Mouse (Mus musculus): Measurements from ENCODE around the gene Slc25a21. TPM values are rescaled to one million over a fixed set of nuclear protein-coding genes. Genes with fewer than 3 reads are reported as not detected.

Gene Slc25a21
- polyA plus RNA-seq, 1 experiment = 20.3 TPM

- no peak for TF ChIP-seq GATA1 (IDR thresholded peaks at IDR 0.05; ENCODE audit: low read length)
Measured at GRCm38 (mm10) chr12:56698191-56698980, 498.9 kb downstream of the Slc25a21 start.

DNA sequence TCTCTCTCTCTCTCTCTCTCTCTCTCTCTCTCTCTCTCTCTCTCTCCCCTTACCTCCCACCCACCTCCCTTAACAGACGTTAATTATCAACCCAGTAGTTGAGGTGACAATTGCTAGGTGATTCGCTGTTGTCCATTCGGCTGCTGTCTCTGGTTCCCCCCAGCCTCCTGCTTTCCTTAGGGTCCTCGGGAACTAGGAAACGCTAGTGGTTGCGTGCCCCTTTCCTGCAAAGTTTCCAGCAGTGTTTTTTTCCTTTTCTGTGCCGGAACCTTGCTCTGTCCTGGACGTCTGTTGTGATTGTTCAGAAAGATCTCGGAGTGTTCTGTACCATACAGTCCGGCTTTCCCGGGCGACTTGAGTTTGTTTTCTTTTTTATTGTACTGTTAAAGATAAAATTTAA lies 499.5 kb downstream of the Slc25a21 start:
- TF ChIP-seq GATA1 (IDR thresholded peaks at IDR 0.05; ENCODE audit: low read length) = no peak

- no peak for TF ChIP-seq GATA1 (IDR thresholded peaks at IDR 0.05; ENCODE audit: low read length)
Measured at GRCm38 (mm10) chr12:56697011-56697740, 500.1 kb downstream of the Slc25a21 start.

DNA sequence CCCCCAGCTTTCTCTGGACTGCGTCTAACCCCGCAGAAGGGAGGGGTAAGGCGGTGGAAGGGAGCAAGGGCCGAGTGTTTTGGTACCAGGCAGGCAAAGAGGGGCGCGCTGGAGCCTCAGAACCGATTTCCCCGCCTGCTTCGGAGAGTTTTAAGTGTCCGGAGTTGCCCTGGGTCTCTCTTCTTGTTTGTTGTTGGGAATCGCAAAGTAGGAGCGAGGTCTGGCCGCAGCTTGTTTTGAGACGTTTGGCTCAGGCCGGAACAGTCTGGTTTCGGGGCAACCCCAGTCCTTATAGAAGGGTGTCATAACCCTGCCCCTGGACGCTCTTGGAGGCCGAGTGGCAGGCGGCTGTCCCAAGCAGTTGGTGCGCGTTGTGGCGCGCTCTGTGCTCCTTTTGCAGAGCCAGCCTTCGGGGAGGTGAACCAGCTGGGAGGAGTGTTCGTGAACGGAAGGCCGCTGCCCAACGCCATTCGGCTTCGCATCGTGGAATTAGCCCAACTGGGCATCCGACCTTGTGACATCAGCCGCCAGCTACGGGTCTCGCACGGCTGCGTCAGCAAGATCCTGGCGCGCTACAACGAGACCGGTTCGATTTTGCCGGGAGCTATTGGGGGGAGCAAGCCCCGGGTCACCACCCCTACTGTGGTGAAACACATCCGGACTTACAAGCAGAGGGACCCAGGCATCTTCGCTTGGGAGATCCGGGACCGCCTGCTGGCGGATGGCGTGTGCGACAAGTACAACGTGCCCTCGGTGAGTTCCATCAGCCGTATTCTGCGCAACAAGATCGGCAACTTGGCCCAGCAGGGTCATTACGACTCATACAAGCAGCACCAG lies 500.9 kb downstream of the Slc25a21 start:
- no peak for TF ChIP-seq GATA1 (IDR thresholded peaks at IDR 0.05; ENCODE audit: low read length)

GRCm38 (mm10) chr12:56695358-56696173 lies 501.7 kb downstream of the Slc25a21 start:
- TF ChIP-seq GATA1 (IDR thresholded peaks at IDR 0.05; ENCODE audit: low read length) = no peak

GRCm38 (mm10) chr12:56694936-56695335 lies 502.3 kb downstream of the Slc25a21 start:
- TF ChIP-seq GATA1 (IDR thresholded peaks at IDR 0.05; ENCODE audit: low read length) = no peak

DNA sequence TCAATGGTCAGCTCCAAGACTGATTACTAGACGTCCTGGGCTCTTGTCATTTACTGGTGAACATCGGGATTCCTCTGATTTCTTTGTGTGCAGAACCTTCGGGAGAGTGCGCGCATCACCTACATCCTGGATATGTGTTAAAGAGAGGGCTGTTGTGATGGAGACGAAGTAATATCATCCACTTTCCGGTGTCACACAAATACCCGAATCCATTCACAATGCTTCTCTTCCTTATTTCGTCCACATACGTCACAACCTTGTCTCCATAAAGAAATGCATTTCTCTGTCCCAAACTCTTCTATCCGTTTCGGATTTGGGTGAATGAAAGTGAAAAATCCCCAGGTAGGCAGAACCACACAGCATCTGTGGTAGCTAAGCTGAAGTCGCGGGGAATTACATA lies 502.9 kb downstream of the Slc25a21 start:
- TF ChIP-seq GATA1 (IDR thresholded peaks at IDR 0.05; ENCODE audit: low read length) = no peak

GRCm38 (mm10) chr12:56693411-56694098 lies 503.7 kb downstream of the Slc25a21 start:
- TF ChIP-seq GATA1 (IDR thresholded peaks at IDR 0.05; ENCODE audit: low read length) = no peak

- no peak for TF ChIP-seq GATA1 (IDR thresholded peaks at IDR 0.05; ENCODE audit: low read length)
Measured at GRCm38 (mm10) chr12:56692536-56692935, 504.7 kb downstream of the Slc25a21 start.

GRCm38 (mm10) chr12:56691427-56692079 lies 505.7 kb downstream of the Slc25a21 start, which contains the start of gene Pax9:
Gene Pax9, plus strand, starts transcription at chr12:56691767.
- no peak for TF ChIP-seq GATA1 (IDR thresholded peaks at IDR 0.05; ENCODE audit: low read length)

GRCm38 (mm10) chr12:56691001-56691400 lies 506.3 kb downstream of the Slc25a21 start:
- TF ChIP-seq GATA1 (IDR thresholded peaks at IDR 0.05; ENCODE audit: low read length) = no peak

- TF ChIP-seq GATA1 (IDR thresholded peaks at IDR 0.05; ENCODE audit: low read length) = no peak
Measured at GRCm38 (mm10) chr12:56690366-56690765, 506.9 kb downstream of the Slc25a21 start.

GRCm38 (mm10) chr12:56689736-56690135 lies 507.5 kb downstream of the Slc25a21 start:
- TF ChIP-seq GATA1 (IDR thresholded peaks at IDR 0.05; ENCODE audit: low read length) = no peak

DNA sequence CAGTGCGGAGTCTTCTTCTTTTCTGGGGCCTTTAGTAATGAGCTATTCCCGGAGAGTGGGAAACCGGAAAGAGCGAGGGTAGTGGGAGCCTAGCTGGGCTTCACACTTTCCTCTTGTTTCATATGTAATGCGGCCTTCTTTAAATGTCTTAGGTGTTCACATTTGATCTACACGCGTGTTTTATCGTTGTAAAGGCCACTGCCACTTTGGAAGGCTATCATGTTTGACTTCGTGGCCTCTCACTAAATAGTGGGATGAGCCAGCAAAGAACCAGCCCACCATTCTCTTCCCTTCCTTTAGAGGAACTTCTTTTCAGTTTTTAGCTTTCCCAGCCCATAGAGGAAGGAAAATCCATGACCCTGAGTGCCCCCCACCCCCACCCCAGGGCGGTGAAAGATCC lies 507.9 kb downstream of the Slc25a21 start:
- TF ChIP-seq GATA1 (IDR thresholded peaks at IDR 0.05; ENCODE audit: low read length) = no peak
